Mouse (Mus musculus): ENCODE measurements around the gene Timm13.

Timm13 gene

DNA sequence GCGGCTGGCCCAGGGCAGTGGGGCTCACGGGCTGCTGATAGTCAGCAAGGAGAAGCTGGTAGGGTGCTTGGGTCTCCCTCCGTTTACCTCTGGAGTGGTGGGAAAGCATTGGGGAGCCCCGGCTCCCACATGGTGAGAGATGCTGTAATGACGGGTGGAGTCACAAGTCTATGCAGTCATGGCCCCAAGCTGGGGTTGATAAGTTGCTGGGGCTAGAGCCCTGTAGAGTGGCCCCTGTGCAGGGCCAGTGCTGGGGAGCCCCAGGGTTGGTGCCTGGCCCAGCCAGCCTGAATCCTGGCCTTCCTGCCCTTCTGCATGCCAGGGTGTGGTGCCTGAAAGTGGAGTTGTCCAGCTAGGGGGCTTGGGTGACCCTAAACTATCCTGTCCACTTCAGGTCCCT is 38.5 kb downstream of the Timm13 start:
- DNase-seq (ENCODE audit: low read depth) = no peak

DNA sequence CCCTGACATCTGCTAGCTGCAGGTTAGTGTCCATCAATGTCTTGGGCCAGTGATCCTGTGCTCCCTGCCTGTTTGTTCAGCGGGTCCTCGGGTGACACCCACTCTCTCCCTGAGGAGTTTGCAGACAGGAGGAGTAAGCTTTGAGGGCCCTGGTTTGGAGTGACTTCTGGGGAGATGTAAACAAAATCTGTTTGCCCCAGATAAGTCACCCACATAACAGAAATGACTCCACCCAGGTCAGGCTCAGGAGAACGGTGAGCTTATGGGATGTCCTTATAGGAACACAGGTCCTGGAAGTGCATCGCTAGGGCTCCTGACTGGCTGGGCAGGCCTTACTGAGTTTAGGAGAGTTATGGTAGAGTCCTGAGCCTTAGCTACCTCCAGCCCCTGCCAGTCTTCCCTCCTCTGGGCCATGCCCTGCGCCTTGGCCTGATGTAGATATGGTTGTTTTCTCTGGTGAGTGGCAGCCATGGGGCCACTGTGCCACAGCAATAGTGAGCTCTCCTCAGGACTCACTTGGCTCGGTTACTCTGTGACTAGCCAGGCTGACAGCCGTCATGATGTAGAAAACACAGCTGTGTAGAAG is 42.3 kb downstream of the Timm13 start:
- no peak for DNase-seq (ENCODE audit: low read depth)

DNA sequence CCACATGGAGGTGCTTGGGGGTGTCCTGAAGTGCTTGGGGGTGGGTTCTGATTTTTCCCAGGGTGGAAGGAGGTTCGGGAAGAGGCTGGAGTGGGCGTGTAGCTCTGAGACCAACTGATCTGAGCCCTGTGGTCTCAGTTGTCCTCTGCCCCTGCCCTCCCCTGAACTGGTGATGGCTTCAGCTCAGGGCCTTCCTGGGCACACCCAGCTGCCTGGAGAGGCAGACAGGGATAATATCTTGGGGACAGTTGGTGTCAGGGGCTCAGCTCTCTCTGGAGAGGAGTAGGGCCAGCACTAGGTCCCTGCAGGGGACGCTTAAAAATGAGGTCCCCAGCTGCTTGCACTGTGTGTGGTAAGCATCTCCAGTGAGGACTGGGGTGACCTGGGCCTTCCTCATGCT is 42.9 kb downstream of the Timm13 start:
- DNase-seq (ENCODE audit: low read depth) = no peak

DNA sequence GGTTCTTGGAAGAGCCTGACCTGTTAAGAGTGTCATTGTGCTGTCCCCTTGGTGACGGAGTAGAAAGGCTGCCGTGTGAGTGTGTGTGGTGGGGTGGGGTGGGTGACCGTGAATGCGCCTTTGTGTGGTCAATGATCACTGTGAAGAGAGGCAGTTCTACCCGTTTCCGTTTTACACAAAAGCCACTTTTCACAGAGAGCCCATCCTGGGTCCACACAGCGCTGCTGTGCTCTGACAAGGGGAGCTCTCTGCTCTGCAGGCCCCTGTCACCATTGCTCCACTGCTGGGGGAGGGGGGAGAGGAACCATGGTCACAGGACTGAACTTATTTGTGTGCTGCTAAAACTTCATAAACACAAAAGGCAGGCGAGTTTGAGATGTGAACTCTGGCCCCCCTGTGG is 43.4 kb downstream of the Timm13 start:
- no peak for DNase-seq (ENCODE audit: low read depth)

DNA sequence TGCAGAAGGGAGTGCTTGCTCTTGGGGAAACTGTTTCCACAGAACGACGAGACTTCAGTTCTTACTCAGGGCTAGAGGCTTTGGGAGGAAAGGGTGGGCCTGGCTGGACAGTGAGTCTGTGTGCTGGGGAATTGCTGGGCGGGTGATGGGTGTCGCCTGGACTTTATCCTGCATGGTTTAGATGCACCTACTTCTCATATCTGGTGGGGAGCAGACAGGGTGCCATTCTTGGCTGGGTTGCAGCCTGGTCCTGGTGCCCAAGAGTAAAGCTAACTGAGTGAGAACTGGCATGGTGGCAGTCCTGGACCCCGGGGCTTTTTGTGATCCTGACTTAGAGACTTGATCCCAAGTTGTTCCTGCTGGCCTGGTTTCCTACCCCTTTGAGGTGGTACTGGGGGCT is 43.9 kb downstream of the Timm13 start:
- DNase-seq (ENCODE audit: low read depth) = no peak

DNA sequence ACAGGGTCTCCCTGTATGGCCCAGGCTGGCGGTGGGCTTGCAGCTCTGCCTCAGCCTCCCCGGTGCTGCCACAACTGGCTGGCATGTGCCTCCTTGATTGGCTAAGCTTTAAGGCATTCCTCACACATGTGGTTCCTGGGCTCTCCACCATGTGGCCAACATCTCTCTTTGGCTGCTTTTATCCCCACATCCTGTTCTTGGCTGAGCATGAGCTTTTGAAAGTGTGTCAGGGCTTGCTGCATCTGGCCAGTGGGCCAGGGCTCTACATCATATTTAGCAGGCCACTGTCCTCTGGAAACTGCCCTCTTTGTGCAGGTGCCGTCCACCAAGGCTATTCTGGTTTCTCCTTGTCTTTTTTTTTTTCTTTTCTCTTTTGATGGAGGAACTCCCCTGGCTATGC is 44.5 kb downstream of the Timm13 start:
- peak; percentile 36 for DNase-seq (ENCODE audit: low read depth)

DNA sequence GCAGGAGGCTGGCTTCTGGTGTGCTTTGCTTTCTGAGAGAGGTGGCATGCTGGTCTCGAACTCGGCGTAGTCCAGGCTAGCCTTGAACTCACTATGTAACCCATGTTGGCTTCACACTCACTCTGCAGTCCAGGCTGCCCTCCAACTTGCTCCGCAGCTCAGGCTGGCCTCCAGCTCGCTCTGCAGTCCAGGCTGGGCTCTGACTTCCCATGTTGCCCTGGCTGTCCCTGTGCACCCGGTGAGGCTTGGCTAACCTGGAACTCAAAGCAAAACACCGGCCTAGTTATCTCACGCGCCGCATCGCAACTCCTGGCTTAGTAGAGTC is 45.1 kb downstream of the Timm13 start:
- DNase-seq (ENCODE audit: low read depth) = no peak

DNA sequence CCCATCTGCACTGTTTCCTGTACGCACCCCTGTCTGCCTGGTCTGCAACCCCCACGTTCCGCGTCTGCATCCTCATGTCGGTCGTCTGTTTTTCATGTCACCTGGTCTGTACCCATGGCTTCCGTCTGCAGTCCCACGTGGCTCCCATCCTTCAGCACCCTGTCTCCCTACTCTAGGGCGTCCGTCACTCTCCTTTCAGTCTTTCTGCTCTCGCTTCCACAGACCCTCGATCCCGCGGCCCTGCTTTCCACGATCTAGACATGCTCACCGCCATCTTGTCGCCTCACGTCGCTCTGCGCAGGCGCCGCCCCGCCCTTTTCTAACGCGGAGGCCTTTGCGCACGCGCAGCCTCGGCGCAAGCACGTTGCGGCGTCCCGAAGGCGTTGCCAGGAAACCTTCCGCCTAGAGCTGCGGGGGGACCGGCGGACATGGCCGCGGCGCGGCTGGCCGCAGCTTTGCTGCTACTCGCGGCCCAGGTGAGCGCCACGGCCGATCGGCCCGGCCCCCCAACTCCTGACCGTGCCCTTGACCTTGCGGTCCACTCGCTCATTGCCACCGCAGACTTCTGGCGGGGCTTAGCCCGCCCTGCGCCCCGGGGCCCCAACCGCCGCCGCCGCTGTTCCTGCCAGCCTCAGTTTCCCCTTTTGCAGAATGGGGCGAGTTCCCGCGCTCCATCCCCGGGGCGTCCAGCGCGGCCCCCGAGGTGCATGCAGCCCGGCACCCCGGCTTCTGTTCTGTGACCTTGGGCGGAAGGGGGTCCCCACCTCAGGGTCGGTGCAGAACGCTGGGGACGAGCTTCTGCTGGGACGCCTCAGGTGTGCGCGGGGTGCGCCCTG is 45.6 kb downstream of the Timm13 start, which contains the start of the genes Lsm7 and Sppl2b:
Gene Lsm7 (minus strand): TSS at position 297 of the 836 bp plus-strand sequence.
Gene Sppl2b (plus strand): TSS at position 363 of the 836 bp plus-strand sequence.
- peak; percentile 98 for DNase-seq (ENCODE audit: low read depth)
